Mouse (Mus musculus) forebrain, embryonic 15.5 days (tissue): ENCODE data around the gene Mns1. TPM values are rescaled to one million over a fixed set of nuclear protein-coding genes. Genes with fewer than 3 reads are reported as not detected.
"Not testable (repeated sequence)": the region's sequence is repeated elsewhere in the genome, so short reads cannot be mapped to it uniquely, and the experiment has no call there.

Source experiments
- ATAC-seq: fragments of 200-750 bp; cut with Nextera tagmentation; replicated peaks from 2 replicates; pipeline ENCODE4 v1.8.0; 2017; ENCODE audit warnings: mild to moderate bottlenecking, moderate TSS enrichment, moderate library complexity
- H3K27ac ChIP-seq: fragments of 300-500 bp; sonication (generic); replicated peaks from 2 replicates; pipeline ENCODE4 v1.5.1; 2015; ENCODE audit warnings: mild to moderate bottlenecking, inconsistent platforms
- H3K27me3 ChIP-seq: fragments of 300-500 bp; sonication (generic); 2 replicates; pipeline ENCODE4 v1.6.1; 2015; ENCODE audit warnings: inconsistent platforms
- H3K36me3 ChIP-seq: fragments of 300-500 bp; sonication (generic); 2 replicates; pipeline ENCODE4 v1.6.1; 2015; ENCODE audit warnings: mild to moderate bottlenecking, inconsistent platforms
- H3K4me1 ChIP-seq: fragments of 300-500 bp; sonication (generic); 2 replicates; pipeline ENCODE4 v1.6.1; 2015; ENCODE audit warnings: inconsistent platforms
- H3K4me2 ChIP-seq: fragments of 300-500 bp; sonication (generic); replicated peaks from 2 replicates; pipeline ENCODE4 v1.6.1; 2015; ENCODE audit warnings: mild to moderate bottlenecking, inconsistent platforms
- H3K4me3 ChIP-seq: fragments of 300-500 bp; sonication (generic); 2 replicates; pipeline ENCODE4 v1.5.1; 2015; ENCODE audit warnings: mild to moderate bottlenecking, inconsistent platforms
- H3K9ac ChIP-seq: fragments of 300-500 bp; sonication (generic); replicated peaks from 2 replicates; pipeline ENCODE4 v1.6.1; 2015; ENCODE audit warnings: mild to moderate bottlenecking, inconsistent platforms
- H3K9me3 ChIP-seq: fragments of 300-500 bp; sonication (generic); 2 replicates; pipeline ENCODE4 v1.6.1; 2016; ENCODE audit warnings: inconsistent platforms
- WGBS: fragments of 180-500 bp; shearing (Covaris S2); methylation state at CpG from one replicate; pipeline ENCODE4 v1.1.7; 2015; ENCODE audit warnings: mixed read lengths; 5-methylcytosine and 5-hydroxymethylcytosine counted together
- polyA plus RNA-seq: library from polyadenylated mRNA; unstranded; fragments of >200 nt; fragmentation: Nextera tagmentation; extraction: Ambion mirVana; gene quantifications from 2 replicates; pipeline ENCODE4 v1.2.1, GENCODE M21; 2015

Mns1 gene
- polyA plus RNA-seq, 1 experiment from 2014 or later = 14.1 TPM

DNA sequence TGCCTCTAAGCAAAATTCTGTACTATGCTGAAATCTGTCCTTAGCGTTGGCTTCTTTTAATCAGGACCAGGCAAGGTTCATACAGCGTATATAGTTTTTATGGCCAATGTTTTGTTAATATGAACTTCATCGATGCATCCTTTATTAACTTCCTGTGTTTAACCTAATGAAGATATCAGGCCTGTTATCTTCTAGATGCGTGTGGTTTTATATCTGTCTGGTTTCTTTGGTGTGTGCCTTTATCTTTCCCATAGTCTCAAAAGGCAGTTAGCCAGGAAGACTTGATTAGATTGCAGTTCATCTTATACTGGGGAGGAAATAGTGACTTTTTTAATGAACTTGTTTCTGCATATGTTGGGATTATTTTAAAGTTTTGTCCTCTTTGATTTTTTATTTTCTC is 2.5 kb downstream of the Mns1 start:
- no peak overlapping the region for H3K9ac ChIP-seq
- no peak for ATAC-seq
- no peaks in the 10 kb centered on the region for H3K36me3 ChIP-seq

DNA sequence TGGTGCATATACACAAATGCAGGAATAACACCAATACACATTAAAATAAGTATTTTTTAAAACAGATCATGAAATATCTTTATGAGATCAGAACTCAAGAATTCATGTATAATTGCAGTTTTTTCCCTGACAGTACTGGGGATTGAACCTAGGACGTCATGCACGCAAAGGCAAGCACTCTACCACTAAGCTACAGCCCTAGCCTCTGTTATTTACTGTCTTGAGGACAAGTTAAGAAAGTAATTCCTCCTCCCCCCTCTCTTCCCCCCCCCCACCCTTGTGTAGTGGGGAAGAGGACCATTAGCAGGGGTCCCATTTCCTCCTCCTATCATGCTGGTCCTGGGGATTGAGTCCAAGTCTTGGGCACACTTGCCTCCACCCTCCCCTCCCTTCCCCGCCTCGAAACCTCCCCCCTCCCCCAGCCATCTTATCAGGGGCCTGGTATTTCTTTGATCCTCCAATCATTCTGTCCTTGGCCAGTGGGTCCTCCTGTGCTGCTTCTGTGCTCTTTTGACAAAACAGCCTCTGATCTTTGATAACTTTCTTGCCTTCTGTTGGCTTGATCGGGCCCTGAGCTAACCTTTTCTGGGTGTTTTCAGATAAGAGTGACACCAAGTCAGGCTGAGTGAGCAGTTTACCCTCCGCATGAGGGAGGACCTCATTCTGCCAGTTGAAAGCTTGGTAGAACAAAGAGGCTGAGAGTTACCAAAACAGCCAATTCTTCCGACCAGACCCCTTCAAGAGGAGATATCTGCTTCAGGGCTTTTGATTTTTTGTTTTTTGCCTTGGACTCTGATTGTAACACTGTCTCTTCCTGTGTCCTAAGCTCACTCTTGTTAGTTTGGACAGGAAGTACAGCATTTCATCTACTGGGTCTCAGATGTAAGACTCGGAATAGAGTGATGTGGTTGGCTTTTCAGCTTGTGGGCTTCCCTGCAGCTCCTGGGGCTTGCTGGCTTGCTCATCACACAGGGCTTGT is 3.4 kb downstream of the Mns1 start:
- no peak overlapping the region for H3K4me3 ChIP-seq
- H3K9ac ChIP-seq = no peak overlapping the region
- H3K9me3 ChIP-seq = no peaks in the 10 kb centered on the region
- no peak overlapping the region for H3K27ac ChIP-seq
- WGBS = 83% methylated on average over 8 of the region's 8 CpGs
- H3K4me2 ChIP-seq = no peak overlapping the region
- no peak for ATAC-seq
- no peaks in the 10 kb centered on the region for H3K27me3 ChIP-seq
- no peaks in the 10 kb centered on the region for H3K36me3 ChIP-seq
- peaks cover 14% of the 10 kb centered on the region for H3K4me1 ChIP-seq

More for the DNA sequence above, 2.5 kb downstream of the Mns1 start:
- no peak overlapping the region for H3K4me3 ChIP-seq
- no peak overlapping the region for H3K4me2 ChIP-seq
- H3K9me3 ChIP-seq = no peaks in the 10 kb centered on the region
- H3K4me1 ChIP-seq = peaks cover 14% of the 10 kb centered on the region
- H3K27ac ChIP-seq = no peak overlapping the region
- no peaks in the 10 kb centered on the region for H3K27me3 ChIP-seq
- 96% methylated on average over 4 of the region's 4 CpGs for WGBS

DNA sequence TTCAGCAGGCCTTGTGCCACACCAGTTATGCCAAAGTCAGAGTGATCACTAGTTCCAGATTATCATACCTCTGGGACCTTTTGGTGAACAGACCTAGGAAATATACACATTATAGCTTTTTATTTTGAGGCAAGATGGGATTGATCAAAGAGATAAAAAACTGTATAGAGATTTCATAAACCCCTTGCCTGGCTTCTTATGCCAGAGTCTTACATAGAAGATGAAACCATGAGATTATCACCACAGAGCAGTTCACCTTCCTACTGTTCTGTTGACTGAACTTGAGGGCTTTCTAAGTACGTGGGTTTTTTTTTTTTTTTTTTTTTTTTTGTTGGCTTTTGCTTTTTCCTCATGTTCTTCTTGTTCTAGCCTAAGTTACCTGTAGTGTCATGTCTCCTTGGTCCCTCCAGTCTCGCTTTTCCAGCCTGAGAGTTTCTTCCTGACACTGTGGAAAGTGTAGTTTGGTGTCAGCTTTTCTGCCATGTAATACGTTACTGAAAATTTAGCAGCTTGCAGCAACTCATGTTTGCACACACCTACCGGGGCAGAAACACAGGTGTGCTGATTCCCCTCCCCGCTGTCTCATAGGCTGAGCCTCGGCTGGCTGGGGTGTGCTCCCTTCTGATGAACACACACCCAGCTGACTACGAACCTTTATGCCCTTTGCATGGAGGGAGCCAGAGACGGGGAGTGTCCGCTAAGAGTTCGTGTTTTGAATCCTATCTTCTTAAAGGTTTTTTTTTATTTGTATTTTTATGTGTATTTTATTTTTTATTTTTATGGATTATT is 4.3 kb downstream of the Mns1 start:
- H3K9ac ChIP-seq = no peak overlapping the region
- no peak overlapping the region for H3K4me2 ChIP-seq
- no peak overlapping the region for H3K27ac ChIP-seq
- no peak for ATAC-seq
- WGBS = 96% methylated on average over 10 of the region's 10 CpGs
- no peak overlapping the region for H3K4me3 ChIP-seq
- H3K36me3 ChIP-seq = no peaks in the 10 kb centered on the region
- H3K27me3 ChIP-seq = no peaks in the 10 kb centered on the region
- no peaks in the 10 kb centered on the region for H3K9me3 ChIP-seq
- H3K4me1 ChIP-seq = peaks cover 14% of the 10 kb centered on the region

DNA sequence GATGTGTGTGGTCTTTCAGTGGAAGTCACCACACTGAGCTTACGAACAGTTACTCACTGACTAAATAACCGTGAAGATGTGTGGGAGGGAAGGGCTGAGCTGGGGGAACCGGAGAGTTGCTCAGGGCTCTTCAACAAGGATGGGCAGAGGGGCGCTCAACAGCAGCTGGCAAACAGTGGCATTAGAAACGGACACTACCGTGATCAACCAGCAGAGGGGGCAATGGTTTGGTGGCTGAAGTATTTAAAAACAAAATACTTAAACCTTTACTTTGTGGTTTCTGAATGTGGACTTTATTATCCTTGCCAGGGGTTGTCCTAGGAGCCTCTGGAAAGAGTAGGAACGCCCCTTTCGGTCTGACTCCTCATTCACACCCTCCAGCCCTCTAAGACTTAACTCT is 10.2 kb downstream of the Mns1 start:
- no peaks in the 10 kb centered on the region for H3K4me1 ChIP-seq
- no peaks in the 10 kb centered on the region for H3K27me3 ChIP-seq
- H3K27ac ChIP-seq = no peak overlapping the region
- no peak overlapping the region for H3K4me2 ChIP-seq
- H3K9ac ChIP-seq = no peak overlapping the region
- no peaks in the 10 kb centered on the region for H3K9me3 ChIP-seq
- H3K36me3 ChIP-seq = no peaks in the 10 kb centered on the region
- ATAC-seq = no peak
- no peak overlapping the region for H3K4me3 ChIP-seq
- 58% methylated on average over 8 of the region's 8 CpGs for WGBS

DNA sequence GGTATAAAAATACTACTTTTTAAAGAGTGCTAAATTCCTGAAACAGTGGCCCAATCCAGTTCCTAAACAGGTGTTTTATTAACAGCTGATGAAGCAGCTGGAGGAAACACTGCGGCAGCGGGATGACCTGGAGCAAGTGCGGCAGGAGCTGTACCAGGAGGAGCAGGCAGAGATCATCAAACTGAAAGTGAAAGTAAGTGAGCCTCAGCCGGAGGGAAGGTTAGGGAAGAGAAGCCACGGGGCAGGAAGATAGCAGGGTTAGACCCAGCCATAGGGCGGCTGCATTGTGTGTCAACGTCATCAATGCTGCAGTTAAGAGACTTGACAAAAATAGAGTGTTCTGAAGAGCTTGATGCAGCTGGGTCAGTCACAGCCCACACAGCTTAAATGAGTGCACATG is 11.6 kb downstream of the Mns1 start:
- Histone ChIP-seq H3K4me3 (no peak overlapping the region), H3K36me3 (no peaks in the 10 kb centered on the region), H3K4me2 (no peak overlapping the region), H3K4me1 (no peaks in the 10 kb centered on the region), H3K27me3 (no peaks in the 10 kb centered on the region), H3K9ac (no peak overlapping the region), H3K27ac (no peak overlapping the region), H3K9me3 (no peaks in the 10 kb centered on the region)
- ATAC-seq = no peak
- 93% methylated on average over 7 of the region's 7 CpGs for WGBS

DNA sequence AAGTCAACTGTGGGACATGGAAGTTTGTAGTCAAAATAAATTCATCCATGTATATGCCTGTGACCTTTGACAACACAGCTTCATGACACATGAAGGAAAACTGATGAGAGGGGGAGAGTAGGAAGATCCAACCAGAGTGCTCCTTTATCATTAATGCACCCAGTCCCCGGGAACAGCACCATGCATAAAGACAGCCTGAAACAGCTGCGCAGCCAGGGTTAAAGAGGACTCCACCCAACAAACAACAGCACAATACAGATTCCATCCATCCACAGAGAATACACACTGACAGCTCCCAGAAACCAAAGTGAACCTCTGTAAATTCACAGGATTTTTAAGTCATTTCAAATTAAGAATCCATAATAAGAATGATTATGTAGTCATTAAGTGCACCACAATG is 12.0 kb downstream of the Mns1 start:
- 86% methylated on average over 2 of the region's 2 CpGs for WGBS
- H3K4me3 ChIP-seq = no peak overlapping the region
- no peaks in the 10 kb centered on the region for H3K4me1 ChIP-seq
- no peak overlapping the region for H3K9ac ChIP-seq
- no peaks in the 10 kb centered on the region for H3K9me3 ChIP-seq
- no peak for ATAC-seq
- no peak overlapping the region for H3K27ac ChIP-seq
- H3K27me3 ChIP-seq = no peaks in the 10 kb centered on the region
- H3K4me2 ChIP-seq = no peak overlapping the region
- H3K36me3 ChIP-seq = no peaks in the 10 kb centered on the region

DNA sequence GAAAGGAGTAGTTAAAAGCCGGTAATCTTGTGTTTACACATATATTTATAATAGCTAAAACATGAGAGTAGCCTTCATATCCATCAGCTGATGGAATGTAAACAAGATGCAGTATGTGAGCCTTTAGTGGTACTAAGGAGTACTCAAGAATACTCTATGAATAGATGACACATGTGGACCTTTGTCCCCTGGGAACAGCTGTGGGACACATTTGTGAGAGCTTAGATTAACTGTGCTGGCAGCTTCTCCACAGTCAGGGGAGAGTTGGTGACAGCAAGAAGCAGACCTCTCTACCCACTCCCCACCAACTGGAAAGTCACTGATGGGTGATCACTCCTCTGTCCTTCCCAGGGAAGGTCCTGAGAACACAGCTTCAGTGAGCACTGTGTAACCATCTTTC is 12.6 kb downstream of the Mns1 start:
- Histone ChIP-seq H3K4me1 (no peaks in the 10 kb centered on the region), H3K4me2 (no peak overlapping the region), H3K9ac (no peak overlapping the region), H3K36me3 (no peaks in the 10 kb centered on the region), H3K27me3 (no peaks in the 10 kb centered on the region), H3K4me3 (no peak overlapping the region), H3K9me3 (no peaks in the 10 kb centered on the region), H3K27ac (no peak overlapping the region)
- 93% methylated on average over 1 of the region's 1 CpGs for whole genome bisulfite sequencing
- ATAC-seq = no peak

DNA sequence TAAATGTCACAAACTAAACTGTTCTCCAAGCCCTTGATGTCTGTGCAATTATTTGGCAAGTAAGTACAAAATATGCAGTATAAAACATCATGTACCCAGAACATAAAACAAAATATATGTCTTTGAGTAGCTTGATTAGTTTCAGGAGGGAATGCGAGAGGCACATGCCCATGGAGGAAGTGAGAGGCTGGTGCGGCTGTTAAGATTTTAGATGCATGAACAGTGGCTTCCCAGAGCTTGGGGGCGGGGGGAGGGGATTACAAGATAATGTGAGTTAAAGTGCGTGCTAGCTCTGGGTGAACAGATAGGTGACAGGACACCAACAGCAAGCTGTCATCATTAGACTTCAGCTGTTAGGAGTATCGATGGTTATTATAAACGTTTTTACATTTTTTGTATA is 13.3 kb downstream of the Mns1 start:
- H3K9ac ChIP-seq = no peak overlapping the region
- WGBS = 89% methylated on average over 6 of the region's 6 CpGs
- H3K4me1 ChIP-seq = no peaks in the 10 kb centered on the region
- no peaks in the 10 kb centered on the region for H3K27me3 ChIP-seq
- no peak overlapping the region for H3K4me2 ChIP-seq
- no peak for ATAC-seq
- H3K9me3 ChIP-seq = no peaks in the 10 kb centered on the region
- H3K36me3 ChIP-seq = no peaks in the 10 kb centered on the region
- no peak overlapping the region for H3K4me3 ChIP-seq
- H3K27ac ChIP-seq = no peak overlapping the region

DNA sequence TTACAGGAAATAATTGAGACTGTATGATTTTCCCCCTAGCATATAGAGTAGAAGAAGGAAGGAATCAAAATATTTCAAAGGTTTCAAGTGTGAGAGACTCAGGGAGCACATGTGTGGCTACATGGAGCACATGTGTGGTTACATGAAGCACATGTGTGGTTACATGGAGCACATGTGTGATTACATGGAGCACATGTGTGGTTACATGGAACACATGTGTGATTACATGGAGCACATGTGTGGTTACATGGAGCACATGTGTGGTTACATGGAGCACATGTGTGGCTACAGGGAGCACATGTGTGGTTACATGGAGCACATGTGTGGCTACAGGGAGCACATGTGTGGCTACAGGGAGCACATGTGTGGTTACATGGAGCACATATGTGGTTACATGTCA is 16.5 kb downstream of the Mns1 start:
- not testable (repeated sequence) for H3K4me3 ChIP-seq, H3K27me3 ChIP-seq

DNA sequence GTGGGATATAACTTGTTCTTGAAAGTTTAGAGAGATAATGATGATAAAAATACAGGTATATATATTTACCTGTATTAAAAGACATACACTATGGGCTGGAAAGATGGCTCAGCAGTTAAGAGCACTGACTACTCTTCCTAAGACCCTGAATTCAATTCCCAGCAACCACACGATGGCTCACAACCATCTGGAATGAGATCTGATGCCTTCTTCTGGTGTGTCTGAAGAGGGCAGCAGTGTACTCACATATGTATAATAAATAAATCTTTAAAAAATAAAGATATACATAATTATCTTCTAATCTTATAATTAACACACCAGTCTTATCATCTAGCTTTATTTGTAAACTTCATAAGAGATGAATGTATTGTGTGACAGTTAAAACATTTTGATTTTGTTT is 18.6 kb downstream of the Mns1 start:
- no peaks in the 10 kb centered on the region for H3K27me3 ChIP-seq
- 39% methylated on average over 1 of the region's 1 CpGs for WGBS
- ATAC-seq = no peak

More for the DNA sequence above, 16.5 kb downstream of the Mns1 start:
- not testable (repeated sequence) for ATAC-seq, H3K4me2 ChIP-seq, H3K27ac ChIP-seq, H3K36me3 ChIP-seq, H3K4me1 ChIP-seq, H3K9me3 ChIP-seq, H3K9ac ChIP-seq

DNA sequence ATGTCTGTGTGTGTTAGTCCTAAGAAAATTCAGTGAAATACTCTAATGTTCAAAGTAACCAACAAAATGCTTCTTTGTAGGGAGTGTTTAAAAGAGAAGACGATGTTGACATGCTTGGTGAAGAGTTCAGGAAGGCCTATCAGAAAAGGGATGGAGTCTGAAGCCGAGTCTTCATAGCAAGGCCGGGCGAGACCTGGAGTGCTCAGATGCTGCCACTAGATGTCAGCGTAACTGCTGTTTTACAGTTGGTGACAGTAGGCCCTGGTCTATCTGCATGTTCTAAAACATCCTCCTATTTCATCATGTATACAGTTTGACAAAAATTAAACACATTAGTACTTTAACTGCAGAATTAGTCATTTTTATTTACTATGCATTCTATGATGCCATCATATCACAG is 20.4 kb downstream of the Mns1 start:
- Histone ChIP-seq H3K4me1 (no peaks in the 10 kb centered on the region), H3K36me3 (peaks cover 9% of the 10 kb centered on the region), H3K27ac (no peak overlapping the region), H3K4me2 (no peak overlapping the region), H3K4me3 (no peak overlapping the region), H3K27me3 (no peaks in the 10 kb centered on the region), H3K9ac (no peak overlapping the region), H3K9me3 (no peaks in the 10 kb centered on the region)
- WGBS = 16% methylated on average over 5 of the region's 5 CpGs
- peak; percentile 87 for ATAC-seq

More for the DNA sequence above, 18.6 kb downstream of the Mns1 start:
- Histone ChIP-seq H3K36me3 (peaks cover 6% of the 10 kb centered on the region), H3K4me1 (no peaks in the 10 kb centered on the region), H3K4me2 (no peak overlapping the region), H3K9ac (no peak overlapping the region), H3K27ac (no peak overlapping the region), H3K4me3 (no peak overlapping the region), H3K9me3 (no peaks in the 10 kb centered on the region)

DNA sequence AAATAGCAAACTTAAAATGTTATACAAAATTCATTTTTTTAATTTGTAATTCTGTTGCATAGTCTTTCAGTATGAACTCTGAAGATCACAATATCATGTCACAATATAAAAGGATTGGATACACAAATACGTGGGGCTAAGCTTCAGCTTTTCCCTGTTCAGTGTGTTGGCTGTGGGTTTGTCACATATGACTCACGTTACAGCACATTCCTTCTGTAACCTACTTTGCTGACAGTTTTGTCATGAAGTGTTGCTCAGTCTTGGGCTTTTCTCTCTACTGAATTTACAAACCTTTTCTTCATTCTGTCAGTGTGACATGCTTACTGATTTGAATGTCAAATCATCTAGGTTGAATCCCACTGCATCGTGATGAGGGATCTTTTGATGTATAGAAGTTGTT is 21.9 kb downstream of the Mns1 start:
- no peak overlapping the region for H3K27ac ChIP-seq
- no peak overlapping the region for H3K9ac ChIP-seq
- H3K9me3 ChIP-seq = no peaks in the 10 kb centered on the region
- no peak overlapping the region for H3K4me3 ChIP-seq
- H3K36me3 ChIP-seq = peaks cover 9% of the 10 kb centered on the region
- H3K27me3 ChIP-seq = no peaks in the 10 kb centered on the region
- H3K4me2 ChIP-seq = no peak overlapping the region
- no peaks in the 10 kb centered on the region for H3K4me1 ChIP-seq
- no peak for ATAC-seq
- WGBS = 81% methylated on average over 3 of the region's 3 CpGs
